Mouse (Mus musculus) heart, embryonic 11.5 days (tissue): Measurements from ENCODE around the gene Prkcd. TPM values are rescaled to one million over a fixed set of nuclear protein-coding genes. Genes with fewer than 3 reads are reported as not detected.

Experiments used
- ATAC-seq: fragments of 200-750 bp; cut with Nextera tagmentation; replicated peaks from 2 replicates; pipeline ENCODE4 v1.8.0; 2017; ENCODE audit warnings: moderate library complexity; ENCODE audit not compliant: insufficient number of reproducible peaks, low FRiP score, low TSS enrichment
- H3K27ac ChIP-seq: fragments of 300-500 bp; sonication (generic); 2 replicates; pipeline ENCODE4 v1.5.1; 2014; ENCODE audit warnings: mild to moderate bottlenecking, low read depth, low read length
- H3K27me3 ChIP-seq: fragments of 300-500 bp; sonication (generic); 2 replicates; pipeline ENCODE4 v1.6.1; 2014; ENCODE audit warnings: mild to moderate bottlenecking, low read length, mixed read lengths; ENCODE audit not compliant: control insufficient read depth, insufficient read depth
- H3K36me3 ChIP-seq: fragments of 300-500 bp; sonication (generic); 2 replicates; pipeline ENCODE4 v1.6.1; 2014; ENCODE audit warnings: mild to moderate bottlenecking, low read length, moderate library complexity, mixed read lengths; ENCODE audit not compliant: control insufficient read depth, insufficient read depth
- H3K4me1 ChIP-seq: fragments of 300-500 bp; sonication (generic); 2 replicates; pipeline ENCODE4 v1.6.1; 2014; ENCODE audit warnings: low read length; ENCODE audit not compliant: control insufficient read depth, insufficient read depth
- H3K4me2 ChIP-seq: fragments of 300-500 bp; sonication (generic); 2 replicates; pipeline ENCODE4 v1.6.1; 2014; ENCODE audit warnings: mild to moderate bottlenecking, moderate library complexity
- H3K4me3 ChIP-seq: fragments of 300-500 bp; sonication (generic); 2 replicates; pipeline ENCODE4 v1.5.1; 2014; ENCODE audit warnings: low read depth, low read length
- H3K9ac ChIP-seq: fragments of 300-500 bp; sonication (generic); 2 replicates; pipeline ENCODE4 v1.6.1; 2014; ENCODE audit warnings: mild to moderate bottlenecking, low read depth, low read length, moderate library complexity
- H3K9me3 ChIP-seq: fragments of 300-500 bp; sonication (generic); replicated peaks from 2 replicates; pipeline ENCODE4 v1.6.1; 2016; ENCODE audit warnings: low read length; ENCODE audit not compliant: control insufficient read depth
- WGBS: fragments of 180-500 bp; shearing (Covaris S2); extraction: QIAGEN DNeasy Blood & Tissue Kit; methylation state at CpG from one replicate; pipeline ENCODE4 v1.1.7; 2014; ENCODE audit not compliant: insufficient replicate concordance; 5-methylcytosine and 5-hydroxymethylcytosine counted together
- polyA plus RNA-seq: library from polyadenylated mRNA; unstranded; fragments of >200 nt; fragmentation: Nextera tagmentation; extraction: Ambion mirVana; gene quantifications from 2 replicates; pipeline ENCODE4 v1.2.1, GENCODE M21; 2014

Gene Prkcd
- polyA plus RNA-seq, 1 experiment from 2014 or later, result 25.5 TPM

- Histone ChIP-seq H3K4me3 (no peak overlapping the region), H3K27ac (no peak overlapping the region), H3K9ac (no peak overlapping the region), H3K27me3 (no peaks in the 10 kb centered on the region), H3K4me1 (peaks cover 4% of the 10 kb centered on the region; the same call in 1 of the 2 replicates), H3K36me3 (0 out of 2 replicates have a peak, but pooled peaks cover 2% of the 10 kb centered on the region), H3K4me2 (no peak overlapping the region), H3K9me3 (no peaks in the 10 kb centered on the region)
- 83% methylated on average over 6 of the region's 6 CpGs for WGBS
- ATAC-seq, result no peak
These were observed 17.8 kb downstream of the Prkcd start for GRCm38 (mm10) chr14:30608176-30608575.

GRCm38 (mm10) chr14:30607696-30608095 lies 18.3 kb downstream of the Prkcd start:
- no peak overlapping the region for H3K9ac ChIP-seq
- no peak overlapping the region for H3K4me3 ChIP-seq
- H3K36me3 ChIP-seq, result 0 out of 2 replicates have a peak, but pooled peaks cover 2% of the 10 kb centered on the region
- no peak for ATAC-seq
- H3K4me2 ChIP-seq, result no peak overlapping the region
- 82% methylated on average over 4 of the region's 4 CpGs for WGBS
- H3K27me3 ChIP-seq, result no peaks in the 10 kb centered on the region
- no peak overlapping the region for H3K27ac ChIP-seq
- peaks cover 4% of the 10 kb centered on the region; the same call in 1 of the 2 replicates for H3K4me1 ChIP-seq
- H3K9me3 ChIP-seq, result no peaks in the 10 kb centered on the region

GRCm38 (mm10) chr14:30606817-30607216 lies 19.2 kb downstream of the Prkcd start:
- Histone ChIP-seq H3K4me3 (no peak overlapping the region), H3K36me3 (0 out of 2 replicates have a peak, but pooled peaks cover 2% of the 10 kb centered on the region), H3K4me1 (peaks cover 4% of the 10 kb centered on the region; the same call in 1 of the 2 replicates), H3K4me2 (no peak overlapping the region), H3K9ac (no peak overlapping the region), H3K27me3 (no peaks in the 10 kb centered on the region), H3K27ac (no peak overlapping the region), H3K9me3 (no peaks in the 10 kb centered on the region)
- no peak for ATAC-seq
- WGBS, result 87% methylated on average over 5 of the region's 5 CpGs

- WGBS, result 57% methylated on average over 2 of the region's 2 CpGs
- H3K4me2 ChIP-seq, result no peak overlapping the region
- no peak overlapping the region for H3K9ac ChIP-seq
- H3K4me1 ChIP-seq, result peaks cover 14% of the 10 kb centered on the region
- no peaks in the 10 kb centered on the region for H3K9me3 ChIP-seq
- H3K36me3 ChIP-seq, result peaks cover 14% of the 10 kb centered on the region
- no peaks in the 10 kb centered on the region for H3K27me3 ChIP-seq
- ATAC-seq, result no peak
- no peak overlapping the region for H3K27ac ChIP-seq
- H3K4me3 ChIP-seq, result no peak overlapping the region
These were observed 28.9 kb downstream of the Prkcd start for GRCm38 (mm10) chr14:30597142-30597541.

- 84% methylated on average over 3 of the region's 3 CpGs for WGBS
- Histone ChIP-seq H3K4me1 (peaks cover 14% of the 10 kb centered on the region), H3K27ac (no peak overlapping the region), H3K9ac (no peak overlapping the region), H3K9me3 (no peaks in the 10 kb centered on the region), H3K4me3 (no peak overlapping the region), H3K36me3 (peaks cover 13% of the 10 kb centered on the region), H3K27me3 (no peaks in the 10 kb centered on the region), H3K4me2 (no peak overlapping the region)
- ATAC-seq, result no peak
These were observed 29.6 kb downstream of the Prkcd start for GRCm38 (mm10) chr14:30596407-30596806.

- peaks cover 9% of the 10 kb centered on the region for H3K36me3 ChIP-seq
- H3K27ac ChIP-seq, result no peak overlapping the region
- no peaks in the 10 kb centered on the region for H3K9me3 ChIP-seq
- H3K4me2 ChIP-seq, result no peak overlapping the region
- no peak for ATAC-seq
- peaks cover 14% of the 10 kb centered on the region for H3K4me1 ChIP-seq
- WGBS, result 80% methylated on average over 8 of the region's 8 CpGs
- H3K9ac ChIP-seq, result no peak overlapping the region
- no peaks in the 10 kb centered on the region for H3K27me3 ChIP-seq
- H3K4me3 ChIP-seq, result no peak overlapping the region
These were observed 30.3 kb downstream of the Prkcd start for GRCm38 (mm10) chr14:30595576-30596313.

- ATAC-seq, result peak; percentile 36; the same call in 1 of the 2 replicates
- 0 out of 2 replicates have a peak overlapping the region, but pooled peaks have one; percentile 50 for H3K9ac ChIP-seq
- peak overlapping the region; percentile 12; the same call in 1 of the 2 replicates for H3K4me2 ChIP-seq
These were observed 31.8 kb downstream of the Prkcd start for GRCm38 (mm10) chr14:30594092-30594695.

GRCm38 (mm10) chr14:30593279-30594091 lies 32.5 kb downstream of the Prkcd start:
- Histone ChIP-seq H3K27me3 (no peaks in the 10 kb centered on the region), H3K27ac (peak overlapping the region; percentile 54), H3K4me2 (no peak overlapping the region), H3K36me3 (peaks cover 7% of the 10 kb centered on the region; the same call in 1 of the 2 replicates), H3K9me3 (no peaks in the 10 kb centered on the region), H3K4me1 (peaks cover 14% of the 10 kb centered on the region), H3K4me3 (no peak overlapping the region), H3K9ac (no peak overlapping the region)
- WGBS, result 49% methylated on average over 11 of the region's 11 CpGs
- no peak for ATAC-seq

More at GRCm38 (mm10) chr14:30594092-30594695, 31.8 kb downstream of the Prkcd start:
- Histone ChIP-seq H3K36me3 (peaks cover 7% of the 10 kb centered on the region; the same call in 1 of the 2 replicates), H3K27ac (peak overlapping the region; percentile 54), H3K4me3 (no peak overlapping the region), H3K9me3 (no peaks in the 10 kb centered on the region), H3K27me3 (no peaks in the 10 kb centered on the region), H3K4me1 (peaks cover 14% of the 10 kb centered on the region)
- 49% methylated on average over 7 of the region's 7 CpGs for WGBS
